Mouse (Mus musculus) CH12.LX (cell line): ENCODE data around the gene Gnai2. TPM values are rescaled to one million over a fixed set of nuclear protein-coding genes. Genes with fewer than 3 reads are reported as not detected.

ENCODE experiments used
- DNase-seq: peaks from one replicate; pipeline ENCODE4 v3.0.0-alpha.2; 2013; ENCODE audit errors: extremely low read depth
- H3K27ac ChIP-seq: 2 replicates; pipeline ENCODE4 v1.5.1; 2012; ENCODE audit warnings: low read depth, mild to moderate bottlenecking, control low read depth, moderate library complexity; ENCODE audit not compliant: insufficient read depth
- H3K27me3 ChIP-seq: replicated peaks from 2 replicates; pipeline ENCODE3; 2012; ENCODE audit warnings: inconsistent platforms
- H3K36me3 ChIP-seq, 2 experiments: replicated peaks in 1 of 2; 2 replicates each; pipeline versions ENCODE3 to v1.6.1; 2012; ENCODE audit warnings: inconsistent platforms in 1 of 2, low read length in 1 of 2, mild to moderate bottlenecking in 1 of 2, mixed read lengths in 1 of 2, moderate library complexity in 1 of 2; ENCODE audit not compliant: control insufficient read depth in 1 of 2, insufficient read depth in 1 of 2
- H3K4me1 ChIP-seq, 2 experiments: 2 replicates each; pipeline ENCODE4 v1.6.1; 2012; ENCODE audit warnings: inconsistent platforms in 1 of 2, moderate library complexity in 1 of 2; ENCODE audit not compliant: insufficient read depth in 2 of 2, control insufficient read depth in 1 of 2
- H3K4me2 ChIP-seq: 2 replicates; pipeline ENCODE4 v1.6.1; 2012; ENCODE audit warnings: low read depth, mild to moderate bottlenecking, control low read depth; ENCODE audit not compliant: poor library complexity, insufficient read depth, severe bottlenecking
- H3K4me3 ChIP-seq, 3 experiments: fragments of 150-350 bp in 1 of 3; sonication (generic) in 1 of 3; replicated peaks in 1 of 3; 2 replicates each; pipeline versions ENCODE3 to v1.5.1; 2011 to 2012; ENCODE audit warnings: low read depth in 2 of 3, low read length in 2 of 3, mild to moderate bottlenecking in 2 of 3, moderate library complexity in 2 of 3, control low read depth in 1 of 3, improper control_type of control experiment in 1 of 3, inconsistent platforms in 1 of 3, mixed read lengths in 1 of 3; ENCODE audit not compliant: poor library complexity in 1 of 3
- H3K79me2 ChIP-seq: replicated peaks from 2 replicates; pipeline ENCODE4 v1.6.1; 2012; ENCODE audit warnings: mild to moderate bottlenecking, moderate library complexity; ENCODE audit not compliant: control insufficient read depth, poor library complexity, insufficient read depth, severe bottlenecking; ENCODE audit errors: extremely low read depth
- H3K9ac ChIP-seq: 2 replicates; pipeline ENCODE4 v1.6.1; 2012; ENCODE audit warnings: low read depth, mild to moderate bottlenecking, control low read depth, moderate library complexity; ENCODE audit not compliant: insufficient read depth
- H3K9me3 ChIP-seq: replicated peaks from 2 replicates; pipeline ENCODE3; 2012; ENCODE audit warnings: low read length, inconsistent platforms, mixed read lengths
- BHLHE40 ChIP-seq: IDR thresholded peaks from 2 replicates; pipeline ENCODE4 v1.6.1; 2011; ENCODE audit warnings: mild to moderate bottlenecking, low read depth, low read length, improper control_type of control experiment
- CTCF ChIP-seq, 2 experiments: IDR thresholded peaks in 1 of 2; conservative IDR thresholded peaks in 1 of 2; 2 replicates each; pipeline ENCODE4 v1.5.1; 2011 to 2012; ENCODE audit warnings: low read depth in 2 of 2, low read length in 2 of 2, improper control_type of control experiment in 1 of 2, inconsistent platforms in 1 of 2, mild to moderate bottlenecking in 1 of 2, moderate library complexity in 1 of 2
- ELF1 ChIP-seq: IDR thresholded peaks from 2 replicates; pipeline ENCODE4 v1.6.1; 2014; ENCODE audit warnings: low read depth, mild to moderate bottlenecking, inconsistent platforms, low read length, improper control_type of control experiment
- EP300 ChIP-seq: IDR thresholded peaks from 2 replicates; pipeline ENCODE4 v1.6.1; 2011; ENCODE audit warnings: low read length, improper control_type of control experiment
- GABPA ChIP-seq: IDR thresholded peaks from 2 replicates; pipeline ENCODE4 v1.6.1; 2012; ENCODE audit warnings: low read depth, low read length, improper control_type of control experiment, inconsistent platforms; ENCODE audit not compliant: insufficient replicate concordance
- HCFC1 ChIP-seq: IDR thresholded peaks from 2 replicates; pipeline ENCODE4 v1.6.1; 2012; ENCODE audit warnings: low read depth, mild to moderate bottlenecking, inconsistent platforms, low read length, improper control_type of control experiment
- IRF4 ChIP-seq: IDR thresholded peaks from 2 replicates; pipeline ENCODE4 v1.6.1; 2014; ENCODE audit warnings: low read depth, mild to moderate bottlenecking, inconsistent platforms, low read length, improper control_type of control experiment
- JUN ChIP-seq: IDR thresholded peaks from 2 replicates; pipeline ENCODE4 v1.6.1; 2011; ENCODE audit warnings: low read depth, mild to moderate bottlenecking, low read length, improper control_type of control experiment, moderate library complexity; ENCODE audit not compliant: insufficient read depth
- KAT2A ChIP-seq: IDR thresholded peaks from 2 replicates; pipeline ENCODE4 v1.6.1; 2012; ENCODE audit warnings: low read length, improper control_type of control experiment, inconsistent platforms; ENCODE audit not compliant: insufficient replicate concordance
- MAFK ChIP-seq: IDR thresholded peaks from 2 replicates; pipeline ENCODE4 v1.6.1; 2011; ENCODE audit warnings: low read length, improper control_type of control experiment; ENCODE audit not compliant: insufficient replicate concordance
- MAX ChIP-seq: IDR thresholded peaks from 2 replicates; pipeline ENCODE4 v1.6.1; 2011; ENCODE audit warnings: low read length, improper control_type of control experiment
- MAZ ChIP-seq: IDR thresholded peaks from 2 replicates; pipeline ENCODE4 v1.6.1; 2012; ENCODE audit warnings: low read depth, mild to moderate bottlenecking, inconsistent platforms, low read length, improper control_type of control experiment, moderate library complexity
- MXI1 ChIP-seq: IDR thresholded peaks from 2 replicates; pipeline ENCODE4 v1.6.1; 2011; ENCODE audit warnings: mild to moderate bottlenecking, low read depth, low read length, improper control_type of control experiment
- NRF1 ChIP-seq: IDR thresholded peaks from 2 replicates; pipeline ENCODE4 v1.6.1; 2014; ENCODE audit warnings: low read depth, mild to moderate bottlenecking, inconsistent platforms, low read length, improper control_type of control experiment, moderate library complexity
- POLR2A ChIP-seq: IDR thresholded peaks from 2 replicates; pipeline ENCODE4 v1.6.1; 2011; ENCODE audit warnings: low read depth, mild to moderate bottlenecking, improper control_type of control experiment, low read length
- RCOR1 ChIP-seq: conservative IDR thresholded peaks from 2 replicates; pipeline ENCODE4 v1.6.1; 2012; ENCODE audit warnings: low read depth, mild to moderate bottlenecking, inconsistent platforms, low read length, improper control_type of control experiment
- SIN3A ChIP-seq: IDR thresholded peaks from 2 replicates; pipeline ENCODE4 v1.6.1; 2012; ENCODE audit warnings: low read length, improper control_type of control experiment, inconsistent platforms
- SMC3 ChIP-seq: IDR thresholded peaks from 2 replicates; pipeline ENCODE4 v1.6.1; 2011; ENCODE audit warnings: low read depth, low read length, improper control_type of control experiment
- USF1 ChIP-seq: IDR thresholded peaks from 2 replicates; pipeline ENCODE4 v1.6.1; 2014; ENCODE audit warnings: low read depth, mild to moderate bottlenecking, inconsistent platforms, low read length, improper control_type of control experiment
- USF2 ChIP-seq: conservative IDR thresholded peaks from 2 replicates; pipeline ENCODE4 v1.6.1; 2011; ENCODE audit warnings: low read depth, low read length, improper control_type of control experiment
- ZMIZ1 ChIP-seq: IDR thresholded peaks from 2 replicates; pipeline ENCODE4 v1.6.1; 2012; ENCODE audit warnings: low read depth, mild to moderate bottlenecking, inconsistent platforms, low read length, improper control_type of control experiment
- dilution Hi-C: fragments of 300-500 bp; cut with MboI; formaldehyde crosslinking; loops from 2 replicates; pipeline ENCODE4 v1.14.3; 2020; ENCODE audit warnings: low sequenced_read_pairs; ENCODE audit not compliant: extremely low pct_unique_long_range_greater_than_20kb, extremely low pct_ligation_motif_present
- in situ Hi-C: fragments of 300-500 bp; cut with MboI; formaldehyde crosslinking; loops from 3 replicates; pipeline ENCODE4 v1.14.3; 2019; ENCODE audit warnings: low sequenced_read_pairs, low pct_ligation_motif_present, low pct_unique_long_range_greater_than_20kb, mixed read lengths
- polyA plus RNA-seq: library from polyadenylated mRNA; unstranded; fragments of >175 nt; gene quantifications from 2 replicates; pipeline ENCODE4 v1.2.1, GENCODE M21; 2012; ENCODE audit warnings: low read depth; ENCODE audit not compliant: insufficient read length
- total RNA-seq, 2 experiments: library from RNA; depleted of rRNA; stranded (reverse); fragments of 300-350 nt in 1 of 2; fragments of >200 nt in 1 of 2; gene quantifications; 2 replicates each; pipeline ENCODE4 v1.2.3; 2012 to 2014

Gnai2 gene
- total and polyA plus RNA-seq, 3 experiments, result 86.2 to 262 (median 154) TPM

DNA sequence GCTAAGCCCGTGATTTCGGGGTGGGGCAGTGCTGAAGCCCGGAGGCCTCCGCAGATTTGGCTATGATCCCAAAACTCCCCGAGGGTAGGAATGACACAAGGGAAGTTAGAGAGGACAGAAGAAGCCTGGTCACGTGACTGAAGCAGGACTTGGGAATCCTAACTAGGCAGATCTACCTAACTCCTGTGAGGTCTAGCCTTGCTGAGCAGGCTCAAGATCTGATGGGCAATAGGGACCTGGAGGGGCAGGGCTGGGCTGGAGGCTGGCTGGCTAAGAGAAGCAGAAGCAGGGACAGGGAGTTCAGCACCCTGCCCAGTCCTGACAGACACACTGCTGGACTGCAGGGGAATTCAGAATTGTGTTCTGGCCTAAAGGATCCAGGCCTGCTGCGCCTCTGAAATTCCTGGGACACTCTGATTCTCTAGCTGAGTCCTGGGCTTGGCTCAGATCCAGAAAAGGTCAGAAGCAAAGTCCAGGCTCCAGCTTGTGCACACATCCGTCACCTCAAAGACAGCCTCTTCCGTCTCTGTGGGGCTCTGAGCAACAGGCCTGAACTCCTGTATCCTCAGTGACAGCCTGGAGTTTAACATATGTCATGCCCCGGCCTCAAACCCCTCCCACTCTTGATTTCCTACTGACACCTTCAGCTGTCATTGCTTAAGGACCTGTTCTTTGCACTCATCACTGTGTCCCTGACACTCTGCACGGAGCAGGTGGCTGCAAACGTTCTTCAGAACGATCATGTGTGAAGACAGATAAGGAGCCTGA lies 16.2 kb downstream of the Gnai2 start:
- in situ Hi-C loops (no loop called here), dilution Hi-C loops (no loop called here)
- H3K9ac ChIP-seq, result no peak overlapping the region
- H3K27me3 ChIP-seq, result no peaks in the 10 kb centered on the region
- no peak overlapping the region for H3K27ac ChIP-seq
- no peak overlapping the region for H3K4me3 ChIP-seq
- no peak for DNase-seq
- H3K79me2 ChIP-seq, result peaks cover 14% of the 10 kb centered on the region
- H3K4me2 ChIP-seq, result no peak overlapping the region
- no peaks in the 10 kb centered on the region for H3K9me3 ChIP-seq
- H3K4me1 ChIP-seq, result peaks cover 0 to 3% of the 10 kb centered on the region in 2 experiments; a peak in 2 of 4 replicates
- TF ChIP-seq MAZ (no peak), GABPA (no peak), USF1 (no peak), SMC3 (no peak), POLR2A (no peak), IRF4 (no peak), ELF1 (no peak), SIN3A (no peak), RCOR1 (no peak), NRF1 (no peak), MAFK (no peak), ZMIZ1 (no peak), BHLHE40 (no peak), USF2 (no peak), EP300 (no peak), HCFC1 (no peak)
- TF ChIP-seq, all 38 proteins: peak for 0
- H3K36me3 ChIP-seq, result peaks cover 63 to 90% of the 10 kb centered on the region in 2 experiments

DNA sequence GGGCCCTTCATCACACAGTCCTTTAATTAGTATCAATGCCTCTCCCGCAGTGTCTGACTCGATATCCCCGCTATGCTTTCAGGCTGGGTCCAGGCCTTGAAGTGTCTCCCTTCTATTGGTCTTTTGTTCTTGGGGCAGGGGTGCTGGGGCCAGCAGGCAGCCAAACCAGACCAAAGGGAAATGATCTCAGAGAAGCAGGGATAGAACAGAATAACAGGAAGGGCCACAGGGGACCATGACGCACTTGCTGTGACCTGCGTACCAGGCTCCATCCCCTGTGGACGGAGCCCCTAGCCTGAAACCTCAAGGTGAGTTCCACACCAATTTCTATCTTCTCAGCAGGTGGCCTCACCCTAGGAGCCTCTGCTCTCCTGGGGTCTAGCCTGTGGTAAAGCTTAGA lies 17.1 kb downstream of the Gnai2 start:
- no peak for TF ChIP-seq KAT2A
- TF ChIP-seq MAX, result no peak
- TF ChIP-seq SMC3, result no peak
- TF ChIP-seq MXI1, result no peak
- no peak for TF ChIP-seq CTCF (conservative IDR thresholded peaks at IDR 0.05 in 1 of 2, IDR thresholded peaks at IDR 0.05 in 1 of 2; ENCODE audit: low read depth in 2 of 2, low read length in 2 of 2)
- TF ChIP-seq JUN, result no peak
- no peak for TF ChIP-seq MAFK
- H3K4me3 ChIP-seq, result no peak overlapping the region
- no peak overlapping the region for H3K9ac ChIP-seq
- no peak for DNase-seq
- in situ Hi-C loops, result no loop called here
- H3K79me2 ChIP-seq, result peaks cover 6% of the 10 kb centered on the region; the same call in 1 of the 2 replicates
- H3K27ac ChIP-seq, result no peak overlapping the region
- no peaks in the 10 kb centered on the region for H3K9me3 ChIP-seq
- H3K36me3 ChIP-seq, result peaks cover 63 to 86% of the 10 kb centered on the region in 2 experiments
- H3K27me3 ChIP-seq, result no peaks in the 10 kb centered on the region
- H3K4me1 ChIP-seq, result peaks cover 0 to 2% of the 10 kb centered on the region in 2 experiments; a peak in 2 of 4 replicates
- dilution Hi-C loops, result no loop called here
- no peak overlapping the region for H3K4me2 ChIP-seq
